Mouse (Mus musculus) lung, postnatal 36 days (tissue): ENCODE results near the gene Irf8.
A peak's percentile ranks its signal among the peaks of the same experiment; 100 is the strongest.

Experiments used
- DNase-seq: peaks from one replicate; pipeline ENCODE4 v3.0.0; 2022; ENCODE audit warnings: mixed read lengths

The Irf8 gene

GRCm38 (mm10) chr8:120751226-120752081, 15.3 kb downstream of the Irf8 start:
- no peak for DNase-seq

GRCm38 (mm10) chr8:120752082-120752452, 15.9 kb downstream of the Irf8 start:
- peak; percentile 70 for DNase-seq

- DNase-seq = no peak
Observed at GRCm38 (mm10) chr8:120753476-120753875, 17.3 kb downstream of the Irf8 start.

DNA sequence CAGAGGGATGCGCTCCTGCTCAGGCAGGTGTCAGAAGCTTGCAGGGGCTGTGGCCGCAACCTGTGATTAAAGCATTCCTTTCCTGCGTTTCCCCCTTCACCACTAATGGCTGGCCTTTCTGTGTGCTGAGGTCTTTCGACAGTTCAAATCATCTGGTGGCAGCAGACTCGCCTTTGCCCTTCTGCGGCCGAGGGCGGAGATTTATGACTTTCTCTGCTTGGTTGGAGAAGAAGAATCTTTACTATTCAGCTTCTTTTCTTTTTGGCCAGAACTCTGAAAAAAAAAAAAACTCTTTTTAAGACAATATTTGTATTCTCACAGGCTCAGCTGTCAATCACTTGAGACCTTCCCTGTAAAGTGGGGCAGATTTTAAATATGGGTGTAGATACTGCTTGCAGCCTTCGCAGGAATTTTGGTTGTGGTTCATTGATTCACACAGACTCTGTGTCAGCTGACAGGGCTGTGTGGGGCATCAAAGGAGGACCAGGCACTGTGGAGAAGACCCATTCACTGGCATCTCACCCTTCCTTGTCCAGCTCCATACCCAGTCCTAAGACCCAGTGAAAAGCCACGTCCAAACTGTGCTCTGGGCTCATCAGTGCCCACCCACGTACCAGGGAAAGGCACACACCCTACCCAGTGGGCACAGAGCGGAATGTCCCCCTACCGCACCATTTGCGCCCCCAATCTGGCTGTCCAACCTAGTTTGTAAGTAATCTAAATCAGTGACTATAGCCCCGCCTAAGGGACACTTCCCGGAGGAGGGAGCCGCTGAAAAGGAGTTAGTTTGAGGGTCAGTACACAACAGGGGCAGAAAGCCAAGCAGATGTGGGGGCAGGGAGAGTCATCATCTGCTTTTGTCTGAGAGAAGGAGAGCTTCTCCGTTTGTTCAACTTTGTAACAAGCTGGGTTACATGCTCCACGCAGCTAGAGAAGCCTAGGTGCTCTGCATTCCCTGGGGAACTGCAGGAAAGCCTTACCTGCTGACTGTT, 19.4 kb downstream of the Irf8 start:
- DNase-seq = no peak

GRCm38 (mm10) chr8:120758005-120758404, 21.8 kb downstream of the Irf8 start:
- DNase-seq = no peak

GRCm38 (mm10) chr8:120759847-120760246, 23.7 kb downstream of the Irf8 start:
- DNase-seq = no peak

- DNase-seq = no peak
Observed at GRCm38 (mm10) chr8:120760341-120761215, 24.4 kb downstream of the Irf8 start.

DNA sequence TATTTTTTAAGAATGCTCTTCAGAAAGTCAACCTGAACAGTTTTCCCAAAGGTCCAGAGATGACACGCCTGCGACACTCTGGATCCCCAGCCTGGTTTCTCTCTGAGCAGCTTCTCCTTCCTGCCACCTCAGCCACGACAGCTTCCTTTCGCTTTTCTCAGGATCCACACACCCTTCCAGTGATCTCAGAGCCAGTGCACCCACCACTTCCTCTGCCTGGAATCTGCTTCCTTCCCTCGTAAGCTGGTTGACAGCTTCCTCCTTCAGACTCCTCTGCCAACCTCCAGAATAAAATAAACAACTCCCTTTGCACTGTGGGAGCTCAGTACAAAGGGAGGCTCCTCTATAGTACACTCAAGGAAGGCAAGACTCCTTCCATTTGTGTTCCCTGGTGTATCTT, 27.1 kb downstream of the Irf8 start:
- DNase-seq = peak; percentile 73

DNA sequence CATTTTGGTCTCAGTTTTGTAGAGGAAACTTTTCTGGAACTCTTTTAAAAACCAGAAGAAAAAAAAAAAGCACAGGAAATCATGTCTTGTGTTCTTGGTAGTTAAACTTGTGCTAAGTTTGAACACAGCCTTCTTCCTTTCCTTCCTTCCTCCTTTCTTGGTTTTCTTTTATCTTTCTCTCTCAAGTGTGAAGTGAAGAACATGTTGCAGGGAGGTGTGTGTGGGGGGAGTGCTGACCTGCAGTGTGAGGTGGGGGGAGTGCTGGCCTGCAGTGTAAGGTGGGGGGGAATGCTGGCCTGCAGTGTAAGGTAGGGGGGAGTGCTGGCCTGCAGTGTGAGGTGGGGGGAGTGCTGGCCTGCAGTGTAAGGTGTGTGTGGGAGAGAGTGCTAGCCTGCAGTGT, 28.5 kb downstream of the Irf8 start:
- DNase-seq = no peak

- DNase-seq = no peak
Observed at GRCm38 (mm10) chr8:120766622-120767021, 30.5 kb downstream of the Irf8 start.

GRCm38 (mm10) chr8:120768454-120769218, 32.5 kb downstream of the Irf8 start:
- DNase-seq = no peak

- no peak for DNase-seq
Observed at GRCm38 (mm10) chr8:120777184-120777583, 41.0 kb downstream of the Irf8 start.

DNA sequence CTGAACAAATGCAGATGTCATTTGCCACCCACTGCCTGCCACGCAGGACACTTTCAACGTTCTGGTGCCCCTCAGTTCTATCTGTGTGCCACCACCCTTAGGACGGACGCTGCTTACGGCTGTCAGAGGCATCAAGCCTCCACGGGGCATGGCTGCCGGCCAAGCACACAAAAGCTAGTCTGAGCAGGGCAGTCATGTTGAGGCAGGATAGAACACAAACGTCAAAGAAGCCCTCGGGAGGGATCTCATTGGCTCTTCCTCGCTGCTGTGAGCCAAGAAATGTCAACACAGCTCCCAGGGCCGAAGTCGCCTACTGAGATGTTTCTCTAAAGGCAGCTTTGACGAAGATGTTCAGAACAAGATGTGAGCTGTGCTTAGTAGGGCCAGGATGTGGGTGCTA, 41.6 kb downstream of the Irf8 start:
- no peak for DNase-seq

- DNase-seq = no peak
Observed at GRCm38 (mm10) chr8:120779106-120779505, 42.9 kb downstream of the Irf8 start.

DNA sequence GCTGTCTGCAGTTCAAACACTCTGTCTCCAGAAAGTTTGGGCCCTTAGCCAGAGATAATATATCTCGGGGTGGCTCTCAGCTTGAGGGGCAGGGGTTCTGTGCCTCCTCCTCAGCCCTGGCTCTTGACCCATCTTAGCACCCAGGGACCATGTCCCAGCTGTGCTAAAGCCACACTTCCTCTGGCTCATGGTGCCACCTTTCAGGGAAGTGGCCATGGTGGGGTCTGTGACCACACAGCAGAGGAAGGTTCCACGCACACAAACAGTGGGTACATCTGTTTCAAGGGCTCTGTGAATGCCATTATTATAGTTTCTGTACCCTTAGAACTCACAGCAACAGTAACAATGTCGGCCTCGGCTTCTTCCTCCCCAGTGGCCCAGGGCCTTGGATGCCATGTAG, 47.6 kb downstream of the Irf8 start:
- DNase-seq = no peak

GRCm38 (mm10) chr8:120786753-120787152, 50.6 kb downstream of the Irf8 start:
- DNase-seq = no peak

GRCm38 (mm10) chr8:120787631-120788030, 51.5 kb downstream of the Irf8 start:
- no peak for DNase-seq

GRCm38 (mm10) chr8:120792710-120793109, 56.6 kb downstream of the Irf8 start:
- no peak for DNase-seq

- peak; percentile 86 for DNase-seq
Observed at GRCm38 (mm10) chr8:120795944-120796635, 59.9 kb downstream of the Irf8 start.

DNA sequence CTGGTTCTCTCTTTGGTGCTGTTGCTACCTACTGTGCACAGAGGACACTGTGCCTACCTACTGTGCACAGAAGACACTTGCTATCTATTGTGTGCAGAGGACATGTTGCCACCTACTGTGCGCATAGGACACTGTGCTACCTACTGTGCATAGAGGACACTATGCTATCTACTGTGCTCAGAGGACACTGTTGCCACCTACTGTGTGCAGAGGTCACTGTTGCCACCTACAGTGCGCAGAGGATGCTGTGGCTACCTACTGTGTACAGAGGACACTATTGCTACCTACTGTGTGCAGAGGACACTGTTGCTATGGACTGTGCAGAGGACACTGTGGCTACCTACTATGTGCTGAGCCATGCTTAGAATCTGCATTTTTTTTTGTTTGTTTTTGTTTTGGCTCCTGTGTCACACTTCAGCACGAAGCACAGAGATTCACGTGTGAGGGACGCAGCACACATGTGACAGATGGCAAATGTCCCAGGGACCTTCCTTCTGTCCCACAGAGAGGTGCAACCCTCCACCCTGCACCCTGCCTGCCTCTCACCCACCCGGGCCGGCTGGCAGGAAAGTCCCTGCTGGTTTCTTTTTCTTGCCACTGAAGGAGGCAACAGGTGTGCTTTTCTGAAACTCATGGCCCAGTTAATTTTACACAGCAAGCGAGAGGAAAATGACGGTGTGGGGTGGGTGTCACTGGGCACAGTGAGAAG, 61.0 kb downstream of the Irf8 start:
- DNase-seq = no peak
